Mouse (Mus musculus) erythroblast, embryonic 14.5 days (primary cell): ENCODE data around the gene Nudt22.

Experiments
- GATA1 ChIP-seq: IDR thresholded peaks from 2 replicates; pipeline ENCODE4 v1.6.1; 2012; ENCODE audit warnings: low read length, inconsistent platforms, mixed read lengths
- TAL1 ChIP-seq: IDR thresholded peaks from 3 replicates; pipeline ENCODE4 v1.6.1; 2012; ENCODE audit warnings: low read length, inconsistent platforms, mixed read lengths

DNA sequence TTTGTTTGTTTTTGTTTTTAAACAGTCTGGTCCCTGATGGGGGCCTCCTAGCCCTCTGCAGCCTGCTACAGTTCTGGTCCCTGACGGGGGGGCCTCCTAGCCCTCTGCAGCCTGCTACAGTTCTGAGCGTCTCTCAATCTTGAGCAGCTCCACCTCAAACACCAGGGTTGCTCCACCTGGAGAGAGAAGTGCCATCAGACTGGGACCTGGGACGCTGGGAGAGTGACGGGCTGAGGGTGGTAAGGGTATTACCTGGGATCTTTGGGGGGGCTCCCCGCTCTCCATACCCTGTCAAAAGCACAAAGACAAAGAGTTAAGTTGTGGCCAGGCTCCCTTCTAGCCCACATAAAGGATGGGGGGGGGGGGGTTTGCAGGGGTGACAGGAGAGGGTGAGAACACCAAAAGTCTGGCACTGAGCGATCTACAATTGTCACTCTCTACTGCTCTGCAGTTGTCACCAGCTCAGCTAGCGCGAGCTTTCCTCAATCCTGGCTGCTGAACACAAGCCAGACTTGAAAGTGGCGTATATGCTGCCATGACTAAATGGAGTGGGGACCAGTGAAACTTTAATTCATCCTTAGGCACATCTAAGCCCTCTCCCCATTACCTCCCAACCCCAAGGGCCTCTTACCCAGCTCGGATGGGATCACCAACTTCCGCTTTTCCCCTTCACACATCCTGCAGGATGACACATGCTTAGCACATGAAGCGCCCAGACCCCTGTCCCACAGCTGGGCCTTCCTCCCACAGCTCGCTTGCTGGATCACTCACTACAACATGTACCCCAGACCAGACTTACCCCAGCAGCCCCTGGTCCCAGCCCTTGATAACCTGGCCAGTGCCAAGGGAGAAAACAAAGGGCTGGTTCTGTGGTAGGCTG, 17.9 kb downstream of the Nudt22 start:
- TF ChIP-seq TAL1, result no peak
- TF ChIP-seq GATA1, result no peak
